Mouse (Mus musculus): Measurements from ENCODE around the gene Atg14. TPM values are rescaled to one million over a fixed set of nuclear protein-coding genes. Genes with fewer than 3 reads are reported as not detected.

Atg14 gene
- polyA plus RNA-seq, 2 experiments: 3.7 to 5.9 TPM

- DNase-seq (ENCODE audit: low read depth in 3 of 3, low spot score in 3 of 3): no peak
- Histone ChIP-seq H3K4me2 (ENCODE audit: low read depth) (no peak overlapping the region), H3K4me3 (ENCODE audit: insufficient read depth in 1 of 2, low read depth in 2 of 2, low read length in 2 of 2) (no peak overlapping the region), H3K4me1 (replicated peaks; ENCODE audit: control insufficient read depth in 2 of 2, insufficient read depth in 2 of 2, low read length in 1 of 2) (no peaks in the 10 kb centered on the region), H3K27me3 (ENCODE audit: control insufficient read depth, insufficient read depth, low read length) (no peaks in the 10 kb centered on the region), H3K9me3 (ENCODE audit: control insufficient read depth, low read length) (no peaks in the 10 kb centered on the region), H3K9ac (replicated peaks) (no peak overlapping the region), H3K27ac (no peak overlapping the region), H3K36me3 (replicated peaks; ENCODE audit: control insufficient read depth, insufficient read depth, low read depth) (no peaks in the 10 kb centered on the region; the same call in 1 of the 2 replicates)
- ATAC-seq (ENCODE audit: insufficient read depth): no peak
- WGBS (ENCODE audit: insufficient replicate concordance): 75% methylated on average over 2 of the region's 2 CpGs
- no peak for TF ChIP-seq EP300 (IDR thresholded peaks at IDR 0.05; ENCODE audit: low read depth)
- TF ChIP-seq CTCF (IDR thresholded peaks at IDR 0.05; ENCODE audit: low read depth): peak; percentile 58
Observed at GRCm38 (mm10) chr14:47553380-47553779, 17.1 kb downstream of the Atg14 start.

- Histone ChIP-seq H3K36me3 (replicated peaks; ENCODE audit: control insufficient read depth, insufficient read depth, low read depth) (peaks cover 6% of the 10 kb centered on the region), H3K27ac (no peak overlapping the region), H3K9me3 (ENCODE audit: control insufficient read depth, low read length) (no peaks in the 10 kb centered on the region), H3K4me3 (ENCODE audit: insufficient read depth in 1 of 2, low read depth in 2 of 2, low read length in 2 of 2) (no peak overlapping the region), H3K9ac (replicated peaks) (no peak overlapping the region), H3K4me2 (ENCODE audit: low read depth) (no peak overlapping the region), H3K27me3 (ENCODE audit: control insufficient read depth, insufficient read depth, low read length) (no peaks in the 10 kb centered on the region), H3K4me1 (replicated peaks; ENCODE audit: control insufficient read depth in 2 of 2, insufficient read depth in 2 of 2, low read length in 1 of 2) (no peaks in the 10 kb centered on the region)
- TF ChIP-seq EP300 (IDR thresholded peaks at IDR 0.05; ENCODE audit: low read depth) (no peak), CTCF (IDR thresholded peaks at IDR 0.05; ENCODE audit: low read depth) (no peak)
- WGBS (ENCODE audit: insufficient replicate concordance): 79% methylated on average over 6 of the region's 6 CpGs
- ATAC-seq (ENCODE audit: insufficient read depth) (no peak), DNase-seq (ENCODE audit: low read depth in 3 of 3, low spot score in 3 of 3) (no peak)
Observed at GRCm38 (mm10) chr14:47551668-47552067, 18.8 kb downstream of the Atg14 start.

- Histone ChIP-seq H3K9ac (replicated peaks) (peak overlapping the region; percentile 12; the same call in 1 of the 2 replicates), H3K27ac (peak overlapping the region; percentile 67), H3K4me1 (replicated peaks; ENCODE audit: control insufficient read depth in 2 of 2, insufficient read depth in 2 of 2, low read length in 1 of 2) (peaks cover 13 to 21% of the 10 kb centered on the region in 2 experiments), H3K27me3 (ENCODE audit: control insufficient read depth, insufficient read depth, low read length) (no peaks in the 10 kb centered on the region), H3K36me3 (replicated peaks; ENCODE audit: control insufficient read depth, insufficient read depth, low read depth) (peaks cover 19% of the 10 kb centered on the region), H3K4me3 (ENCODE audit: insufficient read depth in 1 of 2, low read depth in 2 of 2, low read length in 2 of 2) (no peak overlapping the region), H3K4me2 (ENCODE audit: low read depth) (peak overlapping the region; percentile 48), H3K9me3 (ENCODE audit: control insufficient read depth, low read length) (no peaks in the 10 kb centered on the region)
- DNase-seq (ENCODE audit: low read depth in 3 of 3, low spot score in 3 of 3) (no peak), ATAC-seq (ENCODE audit: insufficient read depth) (peak; percentile 69)
- TF ChIP-seq CTCF (IDR thresholded peaks at IDR 0.05; ENCODE audit: low read depth) (no peak), EP300 (IDR thresholded peaks at IDR 0.05; ENCODE audit: low read depth) (peak; percentile 43; the same call in 1 of the 2 replicates)
- 21% methylated on average over 4 of the region's 4 CpGs for WGBS (ENCODE audit: insufficient replicate concordance)
Observed at GRCm38 (mm10) chr14:47544877-47545276, 25.6 kb downstream of the Atg14 start.

GRCm38 (mm10) chr14:47544286-47544685 lies 26.2 kb downstream of the Atg14 start:
- Histone ChIP-seq H3K4me1 (replicated peaks; ENCODE audit: control insufficient read depth in 2 of 2, insufficient read depth in 2 of 2, low read length in 1 of 2) (peaks cover 13 to 21% of the 10 kb centered on the region in 2 experiments), H3K9ac (replicated peaks) (peak overlapping the region; percentile 12; the same call in 1 of the 2 replicates), H3K36me3 (replicated peaks; ENCODE audit: control insufficient read depth, insufficient read depth, low read depth) (peaks cover 19% of the 10 kb centered on the region), H3K9me3 (ENCODE audit: control insufficient read depth, low read length) (no peaks in the 10 kb centered on the region), H3K4me3 (ENCODE audit: insufficient read depth in 1 of 2, low read depth in 2 of 2, low read length in 2 of 2) (no peak overlapping the region), H3K27me3 (ENCODE audit: control insufficient read depth, insufficient read depth, low read length) (no peaks in the 10 kb centered on the region), H3K4me2 (ENCODE audit: low read depth) (peak overlapping the region; percentile 48), H3K27ac (peak overlapping the region; percentile 67)
- ATAC-seq (ENCODE audit: insufficient read depth): peak; percentile 77
- TF ChIP-seq CTCF (IDR thresholded peaks at IDR 0.05; ENCODE audit: low read depth) (0 out of 2 replicates have a peak, but pooled peaks have one; percentile 7), EP300 (IDR thresholded peaks at IDR 0.05; ENCODE audit: low read depth) (peak; percentile 65)
- DNase-seq (ENCODE audit: low read depth in 3 of 3, low spot score in 3 of 3): no peak
- WGBS (ENCODE audit: insufficient replicate concordance): 16% methylated on average over 5 of the region's 5 CpGs

- no peak overlapping the region for H3K4me3 ChIP-seq (ENCODE audit: insufficient read depth in 1 of 2, low read depth in 2 of 2, low read length in 2 of 2)
- DNase-seq (ENCODE audit: low read depth in 3 of 3, low spot score in 3 of 3) (no peak), ATAC-seq (ENCODE audit: insufficient read depth) (no peak)
- peaks cover 19% of the 10 kb centered on the region for H3K36me3 ChIP-seq (replicated peaks; ENCODE audit: control insufficient read depth, insufficient read depth, low read depth)
- peaks cover 13 to 21% of the 10 kb centered on the region in 2 experiments for H3K4me1 ChIP-seq (replicated peaks; ENCODE audit: control insufficient read depth in 2 of 2, insufficient read depth in 2 of 2, low read length in 1 of 2)
- WGBS (ENCODE audit: insufficient replicate concordance): 81% methylated on average over 3 of the region's 3 CpGs
- no peaks in the 10 kb centered on the region for H3K27me3 ChIP-seq (ENCODE audit: control insufficient read depth, insufficient read depth, low read length)
- H3K9me3 ChIP-seq (ENCODE audit: control insufficient read depth, low read length): no peaks in the 10 kb centered on the region
- no peak overlapping the region for H3K27ac ChIP-seq
- TF ChIP-seq CTCF (IDR thresholded peaks at IDR 0.05; ENCODE audit: low read depth) (no peak), EP300 (IDR thresholded peaks at IDR 0.05; ENCODE audit: low read depth) (no peak)
- H3K4me2 ChIP-seq (ENCODE audit: low read depth): no peak overlapping the region
- no peak overlapping the region for H3K9ac ChIP-seq (replicated peaks)
Observed at GRCm38 (mm10) chr14:47542283-47542682, 28.2 kb downstream of the Atg14 start.
